Mouse (Mus musculus) megakaryocyte, embryonic 14.5 days (primary cell): ENCODE results near the gene Chchd1.

Source experiments
- FLI1 ChIP-seq: IDR thresholded peaks from 2 replicates; pipeline ENCODE4 v1.6.1; 2012; ENCODE audit warnings: low read length, inconsistent platforms, mixed read lengths
- GATA1 ChIP-seq: IDR thresholded peaks from 3 replicates; pipeline ENCODE4 v1.6.1; 2012; ENCODE audit warnings: mixed read lengths, low read length, inconsistent platforms, borderline replicate concordance

DNA sequence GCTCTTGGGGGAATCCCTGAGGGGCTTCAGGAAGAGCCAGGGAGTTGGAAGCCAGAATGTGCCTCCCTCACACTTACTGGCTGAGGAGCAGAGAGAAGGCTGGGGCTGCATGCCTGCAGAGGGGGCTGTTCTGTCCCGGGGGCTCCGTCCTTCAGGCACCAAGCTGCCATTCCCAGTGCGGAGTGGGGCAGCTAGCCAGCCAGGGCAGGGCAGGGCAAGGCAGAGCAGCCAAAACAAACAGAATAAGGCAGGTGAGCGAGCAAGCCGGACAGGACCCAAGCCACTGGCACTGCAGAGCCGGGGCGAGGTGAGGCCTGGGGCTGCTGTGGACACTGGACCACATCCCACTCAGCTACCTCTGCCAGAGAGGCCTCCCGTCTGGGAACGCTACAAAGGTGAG, 38.5 kb downstream of the Chchd1 start:
- TF ChIP-seq GATA1 = no peak
- TF ChIP-seq FLI1 = no peak
